Mouse (Mus musculus) WW6 (cell line): ENCODE results near the gene Pgp.

Source experiments
- DNase-seq: peaks from one replicate; pipeline ENCODE4 v3.0.0-alpha.2; 2013; ENCODE audit warnings: low read depth, low spot score

Gene Pgp

DNA sequence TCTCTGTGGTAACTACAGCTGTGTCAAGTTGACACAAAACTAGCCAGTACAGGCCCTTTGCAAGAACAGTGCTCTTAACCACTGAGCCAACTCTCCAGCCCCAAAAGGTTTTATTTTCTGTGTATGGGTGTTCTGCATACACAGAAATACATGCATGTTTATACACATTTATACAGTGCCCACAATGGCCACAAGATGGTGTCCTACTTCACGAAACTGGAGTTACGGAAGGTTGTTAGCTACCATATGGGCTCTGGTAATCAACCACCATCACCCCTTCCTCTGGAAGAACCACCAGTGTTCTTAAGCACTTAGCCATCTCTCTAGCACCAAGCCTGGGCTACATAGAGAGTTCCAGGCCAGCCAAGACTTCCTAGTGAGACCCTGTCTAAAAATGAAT, 8.6 kb upstream of the Pgp start:
- DNase-seq = no peak

GRCm38 (mm10) chr17:24462932-24463331, 7.3 kb upstream of the Pgp start:
- DNase-seq = no peak

DNA sequence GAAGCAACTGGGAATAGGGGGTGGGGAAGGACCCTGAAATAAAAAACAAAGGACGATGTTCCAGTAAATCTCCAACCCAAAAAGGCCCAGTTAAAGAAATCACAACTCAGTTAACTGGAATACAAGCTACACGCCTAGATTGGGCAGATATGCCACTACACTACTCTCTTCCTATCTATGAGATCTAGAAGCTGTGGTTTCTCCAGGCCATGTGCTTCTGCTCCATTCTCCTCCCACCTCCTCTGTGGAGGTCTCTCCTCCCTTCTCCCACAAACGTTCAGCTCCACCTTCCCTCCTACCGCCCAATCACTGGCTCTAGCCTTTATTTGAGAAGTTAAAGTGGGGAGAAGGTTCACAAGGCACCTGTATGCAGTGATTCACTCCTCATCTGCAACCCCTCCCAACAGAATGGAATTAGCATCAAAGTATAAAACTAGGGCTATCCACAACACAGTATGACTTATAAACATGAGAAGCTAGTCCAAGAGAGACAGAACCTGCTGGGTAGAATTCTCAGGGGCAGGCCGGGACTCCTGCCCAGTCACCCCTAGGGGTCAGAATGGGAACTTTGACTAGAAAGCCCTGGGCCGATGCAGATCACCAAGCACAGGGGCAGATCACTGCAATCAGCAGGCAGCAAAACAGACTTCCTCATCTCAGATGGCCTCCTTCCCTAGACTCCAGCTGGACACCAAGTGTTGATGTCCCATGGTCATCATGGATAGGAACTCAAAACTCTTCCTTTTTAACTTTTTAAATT, 6.6 kb upstream of the Pgp start:
- no peak for DNase-seq

DNA sequence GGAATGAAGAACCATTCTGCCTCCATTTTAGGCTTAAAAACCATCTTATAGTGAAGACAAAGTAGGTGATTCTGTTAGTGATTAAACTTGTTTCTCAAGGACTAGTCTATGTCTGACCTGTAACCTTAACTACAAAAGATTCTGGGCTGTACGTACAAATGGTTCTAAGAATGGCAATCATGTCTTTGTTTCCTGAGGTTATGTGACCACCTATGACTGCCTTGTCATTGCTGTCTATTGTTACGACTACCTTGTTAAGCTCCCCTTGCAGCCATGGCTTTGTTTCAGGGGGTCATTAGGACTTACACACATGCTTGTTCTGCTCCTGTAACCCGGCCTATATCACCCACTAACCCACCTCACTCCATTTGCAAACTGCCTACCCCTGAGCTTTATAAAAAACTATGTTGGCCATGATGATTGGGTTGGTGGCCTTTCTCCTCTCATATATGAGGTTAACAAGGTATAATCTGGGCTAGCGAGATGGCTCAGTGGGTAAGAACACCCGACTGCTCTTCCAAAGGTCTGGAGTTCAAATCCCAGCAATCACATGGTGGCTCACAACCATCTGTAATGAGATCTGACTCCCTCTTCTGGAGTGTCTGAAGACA, 1.5 kb upstream of the Pgp start:
- DNase-seq = no peak

- no peak for DNase-seq
Measured at GRCm38 (mm10) chr17:24469336-24469909, 769 bp upstream of the Pgp start.

- no peak for DNase-seq
Measured at GRCm38 (mm10) chr17:24470701-24471527, 722 bp downstream of the Pgp start.

GRCm38 (mm10) chr17:24472512-24472911, 2.3 kb downstream of the Pgp start:
- no peak for DNase-seq

- no peak for DNase-seq
Measured at GRCm38 (mm10) chr17:24473612-24474275, 3.6 kb downstream of the Pgp start, which contains the start of gene Bricd5. Bricd5 (plus strand) TSS chr17:24473884.

DNA sequence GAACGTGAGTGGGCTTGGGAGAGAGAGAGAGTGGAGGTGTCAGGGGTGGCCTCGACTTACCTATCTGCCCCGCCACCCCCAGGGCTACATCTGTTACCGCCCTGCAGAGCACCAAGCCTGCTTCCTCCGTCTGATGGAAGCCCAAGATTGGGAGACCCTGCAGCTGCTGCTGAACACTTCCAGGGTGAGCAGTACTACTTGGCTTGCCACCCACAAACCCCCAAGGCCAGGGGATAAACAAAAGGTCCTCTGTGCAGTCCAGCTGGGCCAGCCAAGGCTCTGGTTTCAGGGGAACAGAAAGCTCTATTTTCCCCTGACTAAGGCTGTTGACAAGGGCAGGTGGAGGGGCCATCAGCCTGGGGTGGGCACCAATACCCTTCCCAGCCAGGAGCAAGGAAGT, 4.4 kb downstream of the Pgp start:
- DNase-seq = no peak

DNA sequence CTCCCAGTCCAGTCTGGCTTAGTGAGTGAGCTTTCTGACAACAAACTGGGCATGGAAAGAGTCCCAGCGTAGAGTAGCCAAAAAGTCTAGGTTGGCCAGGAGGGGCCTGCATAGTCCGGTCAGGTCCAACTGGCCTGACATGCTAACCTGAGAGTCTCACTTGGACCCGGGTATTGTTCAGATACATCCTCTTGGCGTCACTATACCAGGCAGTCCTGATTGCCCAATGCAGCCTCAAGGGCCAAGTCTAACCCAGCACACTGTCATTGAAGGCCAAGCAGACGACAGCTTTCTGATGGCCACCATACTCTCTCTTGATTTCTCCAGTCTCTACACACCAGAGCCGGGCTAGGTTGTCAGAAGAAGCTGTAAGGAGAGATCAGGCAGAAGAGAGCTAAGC, 5.4 kb downstream of the Pgp start:
- DNase-seq = no peak

- DNase-seq = no peak
Measured at GRCm38 (mm10) chr17:24476022-24476776, 6.0 kb downstream of the Pgp start.

- no peak for DNase-seq
Measured at GRCm38 (mm10) chr17:24477053-24477984, 7.1 kb downstream of the Pgp start.

DNA sequence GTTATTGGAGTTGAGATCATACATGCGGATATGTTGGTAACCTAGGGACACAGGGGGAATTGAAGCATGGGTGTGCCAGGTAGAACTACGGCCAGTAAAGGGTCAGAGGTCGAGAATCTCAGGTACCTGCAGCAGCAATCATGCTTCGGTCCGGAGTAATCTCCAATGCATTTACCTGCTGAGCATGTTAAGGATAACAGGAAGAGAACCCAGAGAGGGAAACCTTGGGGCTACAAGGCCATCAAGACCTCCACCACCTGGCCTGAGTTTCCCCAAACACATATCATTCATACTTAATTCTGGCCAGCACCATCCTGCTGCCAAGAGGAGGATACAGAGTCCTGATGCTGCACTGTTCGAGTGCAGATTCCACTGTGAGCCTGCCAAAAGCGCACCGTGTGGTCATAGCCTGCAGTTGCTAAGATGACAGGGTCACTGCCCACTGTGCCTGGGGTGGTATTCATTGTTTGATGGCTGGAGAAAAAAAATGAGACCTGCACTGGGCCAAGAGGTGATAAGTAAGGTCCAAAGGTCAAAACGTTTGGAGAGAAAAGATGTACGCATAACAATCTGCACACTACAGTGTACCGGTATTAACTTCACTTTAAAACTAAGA, 7.9 kb downstream of the Pgp start:
- DNase-seq = no peak

DNA sequence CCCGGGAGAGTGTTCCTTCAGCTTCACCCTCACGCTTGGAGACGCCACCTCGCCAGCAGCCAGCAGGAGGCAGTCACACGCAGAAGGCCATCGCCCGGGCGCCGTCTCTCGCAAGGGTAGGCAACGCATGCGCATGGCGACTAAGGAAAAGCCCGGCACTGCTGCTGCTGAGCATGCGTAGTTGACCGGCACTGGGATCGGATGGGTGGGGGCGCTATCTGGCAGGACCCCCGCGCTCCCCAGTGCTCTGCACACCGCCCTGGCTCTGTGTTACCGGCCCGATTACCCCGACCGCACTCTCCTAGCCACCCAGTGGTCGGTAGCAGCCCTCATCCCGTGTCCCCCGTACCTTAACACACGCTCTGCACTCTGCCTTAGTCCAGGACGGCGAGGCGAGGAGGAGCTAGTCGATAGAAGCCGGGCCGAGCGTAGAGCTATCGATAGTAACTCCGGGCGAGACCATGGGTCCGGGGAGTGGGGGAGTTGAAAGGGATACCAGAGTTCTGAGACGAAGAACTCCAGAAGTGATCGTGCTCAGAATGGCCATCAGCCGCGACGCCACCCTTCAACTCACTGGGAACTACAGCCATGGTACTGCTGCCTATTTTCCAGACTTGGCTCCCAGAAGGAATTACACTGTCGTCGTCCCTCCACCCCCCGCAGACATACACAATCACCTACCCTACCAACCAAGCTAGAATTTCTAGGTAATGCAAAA, 8.6 kb downstream of the Pgp start, which contains the start of gene Mlst8:
Gene Mlst8 (minus strand): TSS at position 416 of the 718 bp plus-strand sequence.
- peak; percentile 91 for DNase-seq

GRCm38 (mm10) chr17:24479431-24479830, 9.2 kb downstream of the Pgp start:
- DNase-seq = no peak

DNA sequence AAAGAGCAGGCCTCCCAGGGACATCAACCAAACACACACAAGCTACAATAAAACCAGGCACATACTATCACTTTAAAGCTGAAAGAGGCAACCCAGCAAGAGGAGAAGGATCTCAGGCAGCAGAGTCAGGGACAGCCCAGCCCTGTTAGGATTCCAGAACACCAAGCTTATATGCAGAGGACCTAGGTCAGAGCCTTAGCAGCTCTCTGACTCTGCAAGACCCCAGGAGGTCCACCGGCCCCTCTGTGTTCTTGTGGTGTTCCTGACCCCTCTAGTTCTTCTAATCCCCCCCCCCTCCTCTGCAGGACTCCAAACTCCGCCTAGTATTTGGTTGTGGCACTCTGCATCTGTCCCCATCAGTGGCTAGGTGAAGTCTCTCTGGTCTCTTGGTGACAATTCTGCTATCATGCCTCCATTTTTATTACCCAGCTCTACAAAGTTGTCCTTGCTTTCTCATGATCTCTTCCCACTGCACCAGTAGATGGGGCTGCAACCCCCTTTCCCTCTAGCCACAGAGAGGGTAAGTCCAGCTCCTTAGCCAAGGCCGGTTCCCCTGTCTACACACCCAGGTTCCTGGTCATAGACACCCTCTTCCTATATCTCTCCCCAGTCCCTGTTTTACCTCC, 10.1 kb downstream of the Pgp start:
- DNase-seq = no peak

GRCm38 (mm10) chr17:24481027-24481815, 11.0 kb downstream of the Pgp start:
- no peak for DNase-seq
